Mouse (Mus musculus) spleen, postnatal 14 days (tissue): ENCODE data around the gene Hdac9.

Experiments
- DNase-seq, 2 experiments: peaks; one replicate each; pipeline ENCODE4 v3.0.0; 2021 to 2022; ENCODE audit warnings: low spot score in 2 of 2

Gene Hdac9

DNA sequence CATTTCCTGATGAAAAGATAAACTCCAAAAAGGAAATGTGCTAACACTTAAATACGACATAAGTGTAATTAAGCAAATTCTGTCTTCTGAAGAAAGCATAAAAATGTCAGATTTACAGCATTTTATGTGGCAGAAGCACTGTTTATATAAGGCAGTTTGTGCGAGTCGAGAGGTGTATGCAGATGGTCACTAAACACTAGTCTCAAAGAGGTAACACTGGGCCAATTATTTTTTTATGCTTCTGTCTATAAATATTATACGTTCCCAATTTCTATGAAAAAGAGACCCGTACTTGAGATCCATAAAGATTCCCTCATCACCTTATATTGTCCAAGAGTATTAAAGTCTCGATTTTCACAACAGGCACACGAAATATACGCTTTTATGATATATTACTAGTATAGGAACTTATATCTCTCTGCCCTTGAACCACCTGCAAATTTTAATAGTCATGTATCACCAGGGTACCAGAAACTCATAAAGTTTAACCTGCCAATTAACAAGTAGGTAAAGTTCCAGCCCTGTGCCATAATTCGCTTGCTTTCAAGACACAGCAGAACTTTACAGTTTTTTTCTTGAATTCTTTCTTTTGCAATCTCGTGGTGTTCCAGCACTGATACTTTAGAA is 322.6 kb downstream of the Hdac9 start:
- no peak for DNase-seq

GRCm38 (mm10) chr12:34587171-34587570 is 329.7 kb downstream of the Hdac9 start:
- DNase-seq = no peak

DNA sequence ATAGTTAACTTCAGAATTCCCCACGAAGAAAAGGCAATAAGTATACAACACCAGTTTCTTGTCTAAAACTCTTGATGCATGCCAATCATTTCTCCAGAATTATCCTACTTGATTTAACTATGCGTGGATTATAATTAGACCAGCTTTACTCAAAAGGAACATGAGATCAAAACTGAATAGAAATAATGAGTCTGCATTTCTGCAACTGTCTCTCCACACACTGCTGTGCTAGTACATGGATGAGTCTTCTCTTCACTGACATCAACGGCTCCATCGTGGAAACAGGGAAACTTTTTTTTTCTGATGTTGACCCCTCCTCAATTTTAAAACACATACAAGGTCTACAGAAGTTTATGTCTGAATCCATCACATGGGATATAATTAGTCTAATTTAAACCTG is 334.4 kb downstream of the Hdac9 start:
- no peak for DNase-seq

- no peak for DNase-seq
Observed at GRCm38 (mm10) chr12:34579220-34579619, 337.7 kb downstream of the Hdac9 start.

DNA sequence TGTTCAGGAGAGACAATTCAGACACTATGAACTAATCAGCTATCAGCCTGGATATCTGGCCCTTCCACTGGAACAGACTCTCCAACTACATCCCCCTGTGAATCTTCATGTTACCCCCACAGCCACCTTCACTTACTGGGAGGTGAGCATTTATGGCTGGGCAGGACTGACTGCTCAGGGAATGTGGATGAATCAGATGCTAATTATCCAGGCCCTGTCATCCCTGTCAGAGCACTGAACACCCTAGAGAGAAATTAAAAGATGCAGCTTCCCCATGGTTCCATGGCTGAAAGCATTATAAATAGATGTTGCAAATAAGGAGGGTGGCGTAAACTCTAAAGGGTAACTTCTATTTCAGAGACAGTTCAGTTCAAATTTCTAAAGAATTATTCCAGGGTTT is 345.8 kb downstream of the Hdac9 start:
- no peak for DNase-seq

DNA sequence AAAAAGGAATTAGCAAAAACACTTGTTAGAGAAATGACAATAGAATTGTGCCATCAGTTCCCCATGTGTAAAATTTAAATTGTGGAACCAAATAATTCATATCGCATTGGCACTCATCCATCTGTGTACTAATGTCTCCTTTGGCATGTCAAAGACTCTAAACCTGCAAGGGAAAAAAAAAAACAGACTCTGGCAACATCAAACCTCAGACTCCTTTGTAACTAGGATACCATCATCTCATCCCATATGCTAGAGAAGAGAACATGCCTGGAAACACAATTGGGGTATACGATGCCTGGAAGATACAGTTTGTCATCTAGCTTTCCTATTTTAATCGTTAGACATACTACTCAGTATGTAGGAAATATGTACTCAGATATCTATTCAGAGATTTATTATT is 347.4 kb downstream of the Hdac9 start:
- DNase-seq = no peak

GRCm38 (mm10) chr12:34569052-34569451 is 347.8 kb downstream of the Hdac9 start:
- DNase-seq = no peak

DNA sequence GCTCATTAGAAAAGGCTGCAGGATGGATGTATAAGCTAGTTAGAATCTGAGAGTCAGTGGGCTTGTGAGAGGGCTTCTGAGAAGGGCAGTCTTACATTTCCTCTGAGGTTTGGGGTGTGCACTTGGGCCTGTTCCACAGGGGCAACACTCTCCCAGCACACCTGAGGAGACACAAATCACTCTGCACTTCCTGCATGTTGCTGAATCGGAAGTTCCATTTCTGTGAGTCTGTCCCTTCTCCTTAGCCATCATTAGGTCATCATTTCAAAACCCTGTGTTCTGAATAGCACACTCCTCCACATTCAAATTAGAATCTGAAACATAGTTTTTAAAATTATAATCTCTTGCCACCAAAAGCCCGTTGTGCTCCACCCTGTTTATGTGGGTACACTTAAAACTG is 354.6 kb downstream of the Hdac9 start:
- no peak for DNase-seq

GRCm38 (mm10) chr12:34559001-34559400 is 357.9 kb downstream of the Hdac9 start:
- no peak for DNase-seq

- DNase-seq = no peak
Observed at GRCm38 (mm10) chr12:34554803-34555202, 362.1 kb downstream of the Hdac9 start.

DNA sequence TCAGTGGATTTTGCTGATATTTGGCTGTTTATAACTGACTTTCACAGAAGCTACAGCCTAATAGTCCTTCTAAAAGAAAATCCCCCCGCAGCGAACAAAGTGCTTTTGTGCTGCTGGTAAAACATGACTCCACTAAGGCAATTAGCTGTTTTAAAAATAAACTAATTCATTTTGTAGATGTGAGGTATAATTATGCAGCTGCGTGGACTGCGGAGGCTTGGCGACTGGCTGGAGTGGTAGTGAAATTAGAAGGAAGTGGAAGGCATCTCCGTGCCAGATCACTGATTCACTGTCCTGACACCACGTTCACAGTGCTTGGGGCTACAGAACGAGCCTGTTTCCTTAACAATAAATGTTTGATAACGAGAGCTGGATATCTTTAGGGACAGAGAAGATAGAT is 366.6 kb downstream of the Hdac9 start:
- no peak for DNase-seq

DNA sequence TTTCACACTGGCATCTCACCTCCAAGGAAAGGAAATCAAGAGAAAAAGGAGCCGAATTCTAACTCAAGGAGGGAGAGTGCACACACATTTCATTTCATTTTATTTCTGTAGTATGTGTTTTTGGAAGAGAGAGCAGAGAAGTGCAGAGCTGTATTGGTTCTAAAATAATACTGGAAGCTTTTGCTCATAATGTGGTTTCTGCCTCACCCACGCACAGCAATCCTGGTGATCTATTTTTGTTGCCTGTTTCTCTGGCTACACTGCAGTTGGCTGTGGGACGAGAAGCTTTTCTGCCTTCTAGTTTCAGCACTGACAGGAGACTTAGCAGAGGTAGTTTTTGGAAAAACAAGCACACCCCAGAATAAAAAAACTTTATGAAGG is 387.7 kb downstream of the Hdac9 start:
- DNase-seq = no peak

DNA sequence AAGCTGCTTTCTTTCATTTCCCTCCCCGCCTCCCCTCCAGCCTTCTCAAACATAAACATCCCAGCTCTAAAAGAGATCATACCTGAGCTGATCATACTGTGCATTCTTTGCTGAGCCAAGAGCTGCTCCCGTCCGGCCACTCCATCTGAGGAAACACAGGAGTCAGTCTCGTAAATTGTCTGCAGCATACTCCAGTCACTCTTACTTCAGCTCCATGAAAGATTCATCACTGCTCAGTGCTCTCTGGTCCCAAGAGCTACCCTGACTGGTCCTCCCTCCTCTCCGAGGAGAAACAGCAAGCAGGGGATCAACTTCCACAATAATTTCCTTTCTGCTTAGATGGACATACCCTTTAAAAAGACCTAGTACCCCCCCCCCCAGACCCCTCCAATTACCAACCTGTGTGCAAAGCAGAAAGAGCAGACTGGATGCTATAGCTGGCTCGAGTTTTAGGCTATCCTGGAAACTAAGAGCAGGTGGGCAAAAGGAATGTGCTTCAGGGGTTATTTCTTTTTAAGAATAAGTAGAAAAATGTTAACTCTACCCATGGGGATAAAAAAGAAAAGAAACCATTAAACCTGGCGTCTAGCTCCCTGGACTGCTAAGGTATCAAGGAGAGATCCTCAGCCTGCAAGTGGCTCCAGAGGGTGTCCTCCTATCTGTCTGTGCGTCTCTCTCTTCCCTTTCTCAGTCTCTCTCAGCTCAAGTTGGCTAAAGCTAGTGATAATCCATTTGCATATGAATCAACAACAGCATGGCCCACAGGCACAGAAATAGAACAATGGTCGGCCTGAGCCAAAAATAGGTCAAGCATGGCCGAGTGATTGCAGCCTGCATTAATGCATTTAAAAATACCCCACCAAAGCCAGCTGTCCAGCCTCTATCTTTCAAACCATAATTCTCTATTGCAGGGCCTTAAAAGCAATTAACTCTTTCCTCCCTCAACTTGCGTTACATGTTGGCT is 388.4 kb downstream of the Hdac9 start:
- no peak for DNase-seq

DNA sequence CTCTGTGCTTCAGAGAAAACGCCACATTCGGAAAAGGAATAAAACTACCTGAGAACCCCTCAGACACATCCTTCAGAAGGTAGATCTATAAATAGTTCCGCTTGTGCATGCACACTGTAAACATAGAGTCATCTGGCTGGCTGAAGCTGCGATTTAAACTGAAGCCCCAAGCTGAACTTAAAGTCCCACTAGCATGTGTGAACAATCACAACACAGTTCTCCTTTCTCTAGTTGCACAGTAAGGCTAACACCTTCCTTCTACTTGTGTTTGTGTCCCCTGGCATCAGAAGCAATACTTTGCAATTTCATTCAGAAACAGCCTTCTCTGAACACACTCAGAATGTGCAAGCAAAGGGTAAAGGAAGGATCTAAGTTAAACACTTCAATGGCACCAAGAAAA is 389.1 kb downstream of the Hdac9 start:
- no peak for DNase-seq

GRCm38 (mm10) chr12:34521468-34521867 is 395.4 kb downstream of the Hdac9 start:
- DNase-seq = no peak

DNA sequence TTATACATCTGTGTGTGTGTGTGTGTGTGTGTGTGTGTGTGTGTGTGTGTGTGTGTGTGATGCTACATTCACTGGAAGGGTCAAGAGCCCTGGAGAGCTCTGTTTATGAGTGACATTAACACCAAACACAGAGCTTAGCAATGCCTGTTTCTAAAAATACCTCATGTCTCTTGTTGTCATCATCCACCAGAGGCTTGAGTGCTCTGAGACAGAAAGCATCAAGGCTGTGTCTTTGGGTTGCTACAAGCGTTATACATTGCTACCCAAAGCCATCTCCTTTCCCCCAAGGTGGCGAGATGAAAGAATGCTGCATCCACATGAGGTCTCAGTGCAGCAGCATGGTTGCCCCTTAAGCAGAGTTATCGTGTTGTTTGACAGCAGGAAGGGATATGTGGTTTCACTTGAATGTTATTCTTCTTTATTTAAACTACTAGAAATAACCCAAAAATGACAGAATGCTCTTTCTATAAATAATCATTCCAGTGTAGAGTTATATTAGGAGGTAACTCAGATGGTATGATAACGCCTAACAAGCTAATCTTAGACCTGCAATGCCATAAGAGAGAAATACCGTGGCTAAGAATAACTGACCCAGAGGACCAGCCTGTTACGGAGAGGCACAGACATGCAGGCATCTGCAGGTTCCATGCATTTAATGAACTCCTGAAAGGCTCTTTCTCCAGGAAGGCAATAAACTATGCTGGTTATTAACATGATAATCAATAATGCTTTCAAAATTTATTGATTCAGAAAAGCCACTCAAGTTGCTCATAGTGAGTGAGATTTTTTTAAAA is 399.9 kb downstream of the Hdac9 start:
- no peak for DNase-seq

- no peak for DNase-seq
Observed at GRCm38 (mm10) chr12:34506345-34506744, 410.6 kb downstream of the Hdac9 start.

GRCm38 (mm10) chr12:34498751-34499626 is 417.9 kb downstream of the Hdac9 start:
- DNase-seq = no peak

- no peak for DNase-seq
Observed at GRCm38 (mm10) chr12:34498331-34498730, 418.6 kb downstream of the Hdac9 start.

DNA sequence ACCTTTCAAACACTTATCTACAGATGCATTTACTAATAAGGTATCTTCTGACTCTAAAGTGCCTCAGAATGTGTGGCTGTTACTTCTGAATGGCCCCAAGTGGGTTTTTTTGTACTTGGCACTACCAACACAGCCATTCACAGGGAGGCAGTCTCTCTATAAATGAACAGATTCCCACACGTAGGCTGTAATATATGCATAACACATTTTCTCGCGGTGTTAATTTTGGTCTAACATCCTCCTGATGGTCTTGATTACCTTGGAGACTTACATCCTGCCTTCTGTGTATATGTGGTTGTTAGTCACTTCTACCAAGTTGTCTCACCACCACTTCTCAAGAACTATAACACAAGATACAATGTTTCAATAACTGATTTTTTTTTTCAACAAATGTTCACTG is 419.2 kb downstream of the Hdac9 start:
- no peak for DNase-seq

DNA sequence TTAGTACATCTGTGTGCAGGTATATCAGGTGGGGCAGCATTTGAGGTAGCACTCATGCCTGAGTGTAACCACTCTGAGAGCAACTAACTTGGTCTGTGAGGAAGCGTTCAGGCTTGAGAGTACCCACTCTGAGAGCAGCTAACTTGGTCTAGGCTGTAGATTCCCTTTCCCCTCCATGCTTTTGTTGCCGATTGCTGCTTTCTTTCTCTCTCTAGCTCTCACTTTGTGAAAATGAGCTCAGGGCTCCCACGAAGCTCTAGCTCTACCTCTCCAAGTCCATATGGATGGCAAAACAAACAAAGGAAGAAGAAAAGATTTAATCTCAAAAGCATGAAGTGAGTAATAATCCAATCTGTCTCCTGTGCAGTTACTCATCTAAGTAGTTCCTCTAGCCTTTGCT is 421.0 kb downstream of the Hdac9 start:
- no peak for DNase-seq
